ENCODE assay signal across 8 mouse cellular contexts in genomic region chr11:83357421-83357820, GRCm38 (mm10). TPM values are rescaled to one million over a fixed set of nuclear protein-coding genes. Genes with fewer than 3 reads are reported as not detected.
A peak's percentile ranks its signal among the peaks of the same experiment; 100 is the strongest.
DNase-seq lines count a peak whose midpoint lies in the region; ATAC-seq lines count a peak whose summit lies in the region.

No protein-coding gene starts in this region.

- H3K4me2 ChIP-seq in kidney, embryonic 16.5 days (replicated peaks; ENCODE audit: low read depth, low read length): no peak overlapping the region
- no peak overlapping the region for H3K4me2 ChIP-seq in midbrain, embryonic 15.5 days

- no peak for ATAC-seq in kidney, embryonic 16.5 days (ENCODE audit: low FRiP score, low TSS enrichment)
- no peak for ATAC-seq in activated CD4-positive, CD25-positive, alpha-beta regulatory T cell, adult 4 months
- no peak for ATAC-seq in midbrain, embryonic 15.5 days (replicated peaks)

- H3K9ac ChIP-seq in kidney, embryonic 16.5 days (replicated peaks; ENCODE audit: low read length): no peak overlapping the region
- H3K9ac ChIP-seq in midbrain, embryonic 15.5 days: no peak overlapping the region

- no peak overlapping the region for H3K4me3 ChIP-seq in kidney, embryonic 16.5 days (ENCODE audit: low read length)
- no peak overlapping the region for H3K4me3 ChIP-seq in midbrain, embryonic 15.5 days

- no peaks in the 10 kb centered on the region for H3K27me3 ChIP-seq in kidney, embryonic 16.5 days (ENCODE audit: insufficient read depth, low read length)
- no peaks in the 10 kb centered on the region for H3K27me3 ChIP-seq in midbrain, embryonic 15.5 days (replicated peaks)

- no peaks in the 10 kb centered on the region for H3K4me1 ChIP-seq in kidney, embryonic 16.5 days (ENCODE audit: insufficient read depth, low read length)
- no peaks in the 10 kb centered on the region for H3K4me1 ChIP-seq in midbrain, embryonic 15.5 days

- no peak overlapping the region for H3K27ac ChIP-seq in kidney, embryonic 16.5 days (ENCODE audit: low read length)
- no peak overlapping the region for H3K27ac ChIP-seq in midbrain, embryonic 15.5 days

- peak; percentile 7 for DNase-seq in kidney, adult 18-20 months
- DNase-seq in CD4-positive helper T cell, adult 2 months (ENCODE audit: low read depth, low spot score): peak; percentile 30
- peak; percentile 75 for DNase-seq in NIH3T3 (ENCODE audit: low read depth)
- peak; percentile 61 for DNase-seq in embryo, embryonic 11 days
- peak; percentile 16 for DNase-seq in lung, postnatal 25 days (ENCODE audit: low spot score)

- peaks cover 8% of the 10 kb centered on the region for H3K36me3 ChIP-seq in kidney, embryonic 16.5 days (ENCODE audit: insufficient read depth, low read length)
- H3K36me3 ChIP-seq in midbrain, embryonic 15.5 days (replicated peaks): peaks cover under 1% of the 10 kb centered on the region; the same call in 1 of the 2 replicates

- H3K9me3 ChIP-seq in kidney, embryonic 16.5 days (ENCODE audit: low read length): no peaks in the 10 kb centered on the region
- H3K9me3 ChIP-seq in midbrain, embryonic 15.5 days: no peaks in the 10 kb centered on the region

- WGBS in kidney, embryonic 16.5 days: 76% methylated on average over 3 of the region's 3 CpGs
- 59% methylated on average over 3 of the region's 3 CpGs for WGBS in midbrain, embryonic 15.5 days

RNA-seq across cellular contexts. Expression of gene Rasl10b, which starts 51.5 kb away (rescaled TPM):
- polyA plus RNA-seq in kidney, embryonic 16.5 days (2015; fragmentation: Nextera tagmentation; extraction: Ambion mirVana): 0.39 and 0.57 TPM in 2 replicates
- polyA plus RNA-seq in activated CD4-positive, CD25-positive, alpha-beta regulatory T cell, adult 4 months (2017; shearing (Covaris generic)): not detected
- polyA plus RNA-seq in midbrain, embryonic 15.5 days (2015; fragmentation: Nextera tagmentation; extraction: Ambion mirVana): 43.2 and 45.6 TPM in 2 replicates

RNA-seq across cellular contexts. Expression of gene Pex12, which starts 55.0 kb away (rescaled TPM):
- polyA plus RNA-seq in kidney, embryonic 16.5 days (2015; fragmentation: Nextera tagmentation; extraction: Ambion mirVana): 14.0 and 15.2 TPM in 2 replicates
- 10 to 100 TPM; 12.2 to 16.4 TPM for polyA plus RNA-seq in activated CD4-positive, CD25-positive, alpha-beta regulatory T cell, adult 4 months (2017; shearing (Covaris generic))
- polyA plus RNA-seq in midbrain, embryonic 15.5 days (2015; fragmentation: Nextera tagmentation; extraction: Ambion mirVana): 18.4 and 18.6 TPM in 2 replicates

RNA-seq across cellular contexts. Expression of gene Ap2b1, which starts 58.6 kb away (rescaled TPM):
- polyA plus RNA-seq in kidney, embryonic 16.5 days (2015; fragmentation: Nextera tagmentation; extraction: Ambion mirVana): 64.2 and 70.8 TPM in 2 replicates
- 10 to 100 TPM; 51.1 to 58.1 TPM for polyA plus RNA-seq in activated CD4-positive, CD25-positive, alpha-beta regulatory T cell, adult 4 months (2017; shearing (Covaris generic))
- 118 and 127 TPM in 2 replicates for polyA plus RNA-seq in midbrain, embryonic 15.5 days (2015; fragmentation: Nextera tagmentation; extraction: Ambion mirVana)

Comparison
In these comparisons a context has a peak if more than half of its experiments do, and no peak if none do; other contexts are left out.
1. DNase-seq: peak in every context shown above with its lines; median percentile 75 in NIH3T3; 61 in embryo, embryonic 11 days; 30 in CD4-positive helper T cell, adult 2 months; 16 in lung, postnatal 25 days; 7 in kidney, adult 18-20 months.
2. RNA of gene Rasl10b, which starts 51.5 kb away (polyA plus RNA-seq): 43.2 to 45.6 TPM in midbrain, embryonic 15.5 days; 0.39 to 0.57 TPM in kidney, embryonic 16.5 days and not detected in activated CD4-positive, CD25-positive, alpha-beta regulatory T cell, adult 4 months; every median in the first group is over 10 times any median in the second.